Mouse (Mus musculus) testis, adult 2 months (tissue): Measurements from ENCODE around the gene Dscam.

Experiments
- CTCF ChIP-seq: fragments of 200-500 bp; IDR thresholded peaks from 2 replicates; pipeline ENCODE4 v1.5.1; 2012; ENCODE audit warnings: low read depth, mild to moderate bottlenecking, inconsistent platforms, low read length, moderate library complexity; ENCODE audit not compliant: control insufficient read depth, insufficient read depth, insufficient replicate concordance
- POLR2A ChIP-seq: fragments of 200-500 bp; IDR thresholded peaks from 2 replicates; pipeline ENCODE4 v1.6.1; 2012; ENCODE audit warnings: low read depth, mild to moderate bottlenecking, inconsistent platforms, low read length, moderate library complexity; ENCODE audit not compliant: control insufficient read depth

DNA sequence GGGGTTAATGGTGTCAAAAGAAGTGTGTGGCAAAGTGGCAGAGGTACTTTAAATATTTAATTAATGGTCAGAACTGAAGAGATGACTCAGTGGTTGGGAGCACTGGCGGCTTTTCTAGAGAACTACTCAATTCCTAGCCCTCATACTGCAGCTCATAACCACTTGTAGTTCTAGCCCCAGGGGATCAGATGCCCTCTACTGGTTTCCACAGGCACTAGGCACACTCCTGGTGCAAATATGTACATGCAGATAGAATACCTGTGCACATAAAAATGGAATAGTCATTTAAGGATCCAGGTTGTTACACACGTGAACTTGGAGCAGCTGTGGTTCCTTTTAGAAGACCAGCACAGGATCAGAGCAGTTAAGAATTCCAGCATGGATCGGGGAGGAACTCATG is 509.5 kb downstream of the Dscam start:
- TF ChIP-seq CTCF, result no peak
- TF ChIP-seq POLR2A, result no peak
